Mouse (Mus musculus): ENCODE measurements around the gene Trpv6.
A peak's percentile ranks its signal among the peaks of the same experiment; 100 is the strongest.

Gene Trpv6

DNA sequence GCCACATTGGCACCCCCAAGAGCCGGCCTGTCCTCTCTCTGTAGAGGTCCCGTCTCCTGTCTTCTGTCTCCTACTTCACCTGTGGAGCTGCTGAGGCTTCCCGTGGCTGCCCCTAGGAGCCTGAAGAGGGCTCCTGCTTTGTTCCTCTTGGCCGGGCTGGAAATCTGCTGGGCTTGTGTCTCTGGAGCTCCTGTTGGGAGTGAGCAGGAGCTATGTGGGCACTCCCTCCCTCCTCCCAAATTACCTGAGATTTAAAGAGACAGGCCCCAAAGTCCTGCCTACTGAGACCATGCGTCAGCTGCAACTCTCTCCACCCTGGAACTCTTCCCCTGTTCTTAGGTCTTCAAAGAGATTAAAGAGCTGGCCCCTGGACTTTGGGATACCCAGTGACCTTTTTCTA is at the start of gene Trpv6:
Gene Trpv6, minus strand, starts transcription at position 228 of the 400 bp plus-strand sequence.
- DNase-seq (ENCODE audit: low spot score) = no peak

GRCm38 (mm10) chr6:41685596-41685995 is 49.4 kb upstream of the Trpv6 start:
- DNase-seq (ENCODE audit: low spot score) = no peak

DNA sequence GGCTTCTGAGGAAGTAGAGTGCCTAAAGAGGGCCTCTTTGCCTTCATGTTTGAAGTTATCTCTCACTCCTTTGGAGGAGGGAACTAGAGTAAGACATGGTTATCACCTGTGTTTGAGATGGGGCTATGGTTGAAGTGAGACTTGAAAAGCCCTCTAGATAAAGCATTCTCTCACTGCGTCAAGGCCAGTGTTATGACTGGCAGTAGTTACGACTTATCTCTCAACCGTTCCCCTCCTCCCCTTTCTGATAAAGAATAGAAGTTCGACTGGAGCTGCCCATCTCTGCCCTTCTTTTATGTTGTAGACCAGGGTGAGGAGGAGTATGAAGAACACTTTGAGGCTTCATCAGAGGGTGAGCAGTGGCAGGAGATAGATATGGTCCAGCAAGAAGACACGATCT is 48.7 kb upstream of the Trpv6 start:
- DNase-seq (ENCODE audit: low spot score) = no peak

DNA sequence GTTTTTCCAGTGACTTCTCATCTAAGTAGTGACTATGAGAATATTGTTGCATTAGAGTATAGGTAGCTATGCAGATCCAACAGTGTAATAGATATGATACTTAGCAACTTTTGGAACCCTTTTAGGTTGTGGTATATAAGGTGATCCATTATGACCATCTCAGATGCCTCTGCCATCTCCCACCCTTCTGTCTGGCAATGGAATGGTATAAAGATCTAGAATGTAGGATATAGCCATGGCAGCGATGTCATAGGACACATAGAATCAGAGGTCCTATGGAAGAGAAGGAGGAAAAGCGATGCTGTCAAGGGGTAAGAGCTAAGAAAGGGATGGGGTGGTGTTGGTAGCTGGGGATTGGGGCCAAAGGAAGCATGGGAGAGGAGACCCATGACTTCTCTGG is 47.9 kb upstream of the Trpv6 start, which contains the start of gene Llcfc1:
Gene Llcfc1, plus strand, starts transcription at position 301 of the 400 bp plus-strand sequence.
- no peak for DNase-seq (ENCODE audit: low spot score)

GRCm38 (mm10) chr6:41681656-41682055 is 45.5 kb upstream of the Trpv6 start:
- DNase-seq (ENCODE audit: low spot score) = no peak

DNA sequence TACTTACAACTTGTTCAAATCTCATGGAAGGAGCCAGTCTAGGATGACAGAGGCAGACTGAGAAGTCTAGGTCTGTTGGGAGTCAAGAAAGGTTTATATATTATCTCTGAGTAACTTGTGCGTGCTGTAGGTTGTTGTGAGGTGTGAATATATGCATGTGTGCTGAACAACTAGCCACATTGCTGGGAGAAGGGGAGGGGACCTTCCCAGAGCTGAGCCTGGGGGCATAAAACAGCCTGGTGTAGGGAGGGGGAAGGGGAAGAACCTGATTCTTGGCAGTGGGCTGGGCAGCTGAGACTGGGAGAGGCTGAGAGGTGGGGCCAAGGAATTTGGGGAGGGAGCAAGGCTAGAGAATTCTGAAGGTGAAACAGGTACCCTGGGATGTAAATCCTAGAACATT is 44.5 kb upstream of the Trpv6 start, which contains the start of gene Trpv5:
Gene Trpv5, minus strand, starts transcription at position 101 of the 400 bp plus-strand sequence.
- DNase-seq (ENCODE audit: low spot score) = no peak

GRCm38 (mm10) chr6:41676530-41676929 is 40.3 kb upstream of the Trpv6 start:
- DNase-seq (ENCODE audit: low spot score) = no peak

- peak; percentile 37 for DNase-seq (ENCODE audit: low spot score)
Measured at GRCm38 (mm10) chr6:41662320-41662719, 26.1 kb upstream of the Trpv6 start.

DNA sequence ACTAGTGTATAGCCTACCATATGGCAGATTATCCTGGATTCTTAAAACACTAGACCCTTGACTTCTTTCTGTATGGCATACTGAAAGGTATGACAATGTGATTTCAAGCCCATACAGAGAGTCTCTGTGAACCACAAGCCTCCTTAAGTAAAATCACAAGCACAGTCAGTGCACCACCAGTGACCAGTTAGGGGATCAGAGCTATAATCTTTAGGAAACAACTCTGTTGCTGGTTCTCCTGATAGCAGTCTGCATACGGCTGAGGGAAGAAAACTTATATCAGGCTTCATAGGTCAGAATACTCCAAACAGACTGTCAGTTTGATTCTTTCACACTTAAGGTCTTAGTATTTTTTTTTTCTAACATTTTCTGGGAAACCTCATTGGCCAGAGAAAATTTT is 22.3 kb upstream of the Trpv6 start:
- DNase-seq (ENCODE audit: low spot score) = no peak

- no peak for DNase-seq (ENCODE audit: low spot score)
Measured at GRCm38 (mm10) chr6:41654648-41655047, 18.4 kb upstream of the Trpv6 start.

GRCm38 (mm10) chr6:41653173-41653572 is 17.0 kb upstream of the Trpv6 start:
- no peak for DNase-seq (ENCODE audit: low spot score)

DNA sequence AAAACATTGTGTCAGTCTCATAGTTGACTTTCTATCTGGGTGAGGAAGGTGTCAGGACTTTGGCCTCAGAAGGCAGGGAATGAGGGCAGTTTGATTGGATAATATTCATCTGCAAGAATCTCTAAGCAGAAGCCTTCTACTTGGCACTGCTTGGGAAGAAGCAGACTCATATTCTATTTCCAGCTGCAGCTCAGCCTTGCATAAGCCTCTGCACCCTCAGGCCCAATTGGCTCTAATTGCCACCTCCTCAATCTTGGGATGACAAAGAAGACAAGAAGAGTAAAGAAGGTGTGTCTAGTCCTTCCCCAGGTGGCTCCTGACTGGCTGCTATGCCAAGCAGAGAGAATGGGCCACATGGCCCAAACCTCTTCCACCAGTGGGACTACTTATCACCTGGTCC is 10.5 kb upstream of the Trpv6 start:
- DNase-seq (ENCODE audit: low spot score) = no peak

- DNase-seq (ENCODE audit: low spot score) = no peak
Measured at GRCm38 (mm10) chr6:41646220-41646619, 10.0 kb upstream of the Trpv6 start.

GRCm38 (mm10) chr6:41643227-41643626 is 7.0 kb upstream of the Trpv6 start:
- no peak for DNase-seq (ENCODE audit: low spot score)

DNA sequence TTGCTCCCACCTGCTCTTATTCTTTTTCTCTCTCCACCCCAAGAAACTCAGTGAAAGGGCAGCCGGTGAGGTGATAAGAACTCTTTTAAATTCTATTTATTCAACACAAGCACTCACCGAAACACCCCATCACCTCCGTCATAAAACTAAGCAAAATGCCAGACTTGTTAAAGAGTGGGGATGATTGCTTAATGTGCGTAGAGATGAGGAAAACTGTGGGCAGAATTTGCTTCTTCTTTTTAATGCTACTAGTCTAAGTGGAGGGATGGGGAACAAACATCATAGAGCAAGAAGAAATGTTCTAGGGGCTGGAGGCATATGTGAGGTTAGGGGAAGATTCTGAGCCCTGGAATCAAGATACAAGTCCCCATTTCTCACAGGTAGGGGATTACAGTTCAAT is 6.6 kb upstream of the Trpv6 start:
- DNase-seq (ENCODE audit: low spot score) = no peak

DNA sequence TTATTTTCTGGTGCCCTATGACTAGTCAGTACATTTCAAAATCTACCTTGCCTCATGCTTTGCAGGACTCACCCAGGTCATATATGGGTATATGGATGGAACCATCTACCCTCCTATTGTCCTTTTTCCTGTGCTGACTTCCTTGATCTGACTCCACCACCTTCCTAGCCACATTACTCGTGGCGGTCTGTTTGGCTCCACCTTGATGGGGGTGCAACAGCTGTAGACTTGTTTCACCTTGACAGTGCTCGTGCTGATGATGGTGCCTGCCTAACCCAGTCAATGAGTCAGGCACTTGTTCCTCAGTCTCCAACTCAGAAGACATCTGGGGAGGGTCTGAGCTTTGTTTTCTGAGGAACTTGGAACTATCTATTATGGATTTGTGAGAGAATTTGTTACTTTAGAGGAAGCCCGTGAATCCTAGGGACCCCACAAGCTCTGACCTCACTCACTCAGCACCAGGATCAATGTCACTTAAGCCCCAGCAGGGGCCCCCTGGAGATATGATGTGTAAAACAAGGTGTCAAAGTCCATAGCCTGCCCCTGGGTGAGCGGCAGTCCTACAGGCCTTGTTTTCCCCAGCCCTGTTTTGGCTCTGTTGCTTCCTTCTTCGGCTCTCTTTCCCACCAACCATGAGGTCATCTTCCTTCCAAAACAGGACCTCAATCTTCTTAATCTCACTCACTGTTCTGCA is 5.1 kb upstream of the Trpv6 start:
- no peak for DNase-seq (ENCODE audit: low spot score)

GRCm38 (mm10) chr6:41640449-41640848 is 4.2 kb upstream of the Trpv6 start:
- DNase-seq (ENCODE audit: low spot score) = peak; percentile 18

GRCm38 (mm10) chr6:41637927-41638506 is 1.8 kb upstream of the Trpv6 start:
- DNase-seq (ENCODE audit: low spot score) = no peak

GRCm38 (mm10) chr6:41637393-41637792 is 1.2 kb upstream of the Trpv6 start:
- DNase-seq (ENCODE audit: low spot score) = no peak

DNA sequence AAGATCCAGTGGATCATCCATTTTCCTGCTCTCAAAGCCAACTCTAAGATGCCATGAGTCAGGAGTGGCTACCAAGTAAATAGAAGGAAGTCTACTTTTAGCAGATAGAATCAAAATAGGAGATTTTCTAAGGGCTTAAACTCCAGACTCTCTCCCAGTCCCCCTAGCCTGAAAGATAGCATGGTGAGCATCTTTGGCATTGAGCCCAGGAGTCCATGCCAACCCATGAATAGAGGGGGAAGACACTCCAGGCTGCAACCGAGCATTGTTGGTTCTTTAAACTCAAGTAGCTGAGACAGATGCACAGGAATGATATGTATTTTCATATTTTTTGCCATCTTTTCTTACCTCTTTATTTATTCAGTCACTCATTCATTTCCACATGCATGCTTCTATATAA is 994 bp downstream of the Trpv6 start:
- no peak for DNase-seq (ENCODE audit: low spot score)

DNA sequence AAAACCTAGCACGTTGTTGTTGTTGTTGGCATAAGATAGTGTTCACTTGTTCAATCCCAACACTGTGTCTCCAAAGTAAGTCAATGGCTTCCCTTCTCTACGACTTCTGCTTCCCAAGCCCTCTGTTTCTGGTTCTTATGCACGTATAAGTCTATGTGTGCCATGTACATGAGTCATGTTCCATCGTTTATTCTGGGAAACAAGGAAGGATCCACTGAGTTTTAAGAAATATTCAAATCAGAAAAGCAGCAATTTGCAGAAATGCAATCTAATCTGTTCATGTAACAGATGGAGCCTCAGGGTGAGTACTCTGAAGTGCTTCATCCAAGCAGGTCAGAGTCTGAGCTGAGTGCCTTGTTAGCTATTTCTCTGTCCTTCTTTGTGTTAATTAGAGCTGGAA is 4.7 kb downstream of the Trpv6 start:
- DNase-seq (ENCODE audit: low spot score) = no peak

- DNase-seq (ENCODE audit: low spot score) = no peak
Measured at GRCm38 (mm10) chr6:41630791-41631190, 5.4 kb downstream of the Trpv6 start.

- no peak for DNase-seq (ENCODE audit: low spot score)
Measured at GRCm38 (mm10) chr6:41628180-41628579, 8.0 kb downstream of the Trpv6 start.

- DNase-seq (ENCODE audit: low spot score) = peak; percentile 22
Measured at GRCm38 (mm10) chr6:41622661-41623060, 13.5 kb downstream of the Trpv6 start.
